Mouse (Mus musculus): ENCODE measurements around the gene Neb. TPM values are rescaled to one million over a fixed set of nuclear protein-coding genes. Genes with fewer than 3 reads are reported as not detected.

The Neb gene
- total and polyA plus RNA-seq, 3 experiments: 0.12 to 0.70 TPM; not detected in 1

DNA sequence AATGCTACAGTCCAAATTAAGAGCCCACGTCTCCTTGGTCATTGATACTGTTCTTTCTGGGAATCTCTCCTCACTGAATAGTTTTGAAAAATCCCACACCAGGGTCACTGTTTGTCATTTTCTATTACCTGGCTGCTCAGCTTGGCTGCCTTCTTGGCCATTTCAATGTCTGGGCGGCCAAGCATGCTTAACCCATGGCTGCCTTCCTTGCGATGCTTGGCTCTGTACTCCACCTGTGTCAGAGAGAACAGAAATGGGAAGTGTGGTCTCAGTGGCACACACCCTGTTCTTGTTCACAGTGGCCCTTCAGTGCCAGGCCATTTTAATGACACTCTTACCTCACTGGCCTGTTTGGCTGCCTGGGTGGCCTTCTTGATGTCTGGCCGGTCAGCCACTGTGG, 203.3 kb downstream of the Neb start:
- Histone ChIP-seq H3K4me1 (ENCODE audit: control insufficient read depth in 1 of 2, insufficient read depth in 2 of 2, low read length in 2 of 2) (no peaks in the 10 kb centered on the region), H3K27me3 (ENCODE audit: control insufficient read depth in 1 of 2, insufficient read depth in 2 of 2, low read length in 2 of 2) (no peaks in the 10 kb centered on the region), H3K27ac (ENCODE audit: control insufficient read depth, low read depth, low read length) (no peak overlapping the region), H3K9ac (ENCODE audit: control insufficient read depth, low read depth, low read length, poor library complexity, severe bottlenecking) (no peak overlapping the region), H3K4me3 (ENCODE audit: control insufficient read depth in 1 of 2, insufficient read depth in 1 of 2, low read depth in 2 of 2, low read length in 2 of 2) (no peak overlapping the region), H3K36me3 (ENCODE audit: control insufficient read depth in 1 of 2, insufficient read depth in 2 of 2, low read length in 2 of 2) (no peaks in the 10 kb centered on the region), H3K9me3 (replicated peaks; ENCODE audit: insufficient read depth, low read length) (no peaks in the 10 kb centered on the region), H3K79me2 (ENCODE audit: control insufficient read depth, insufficient read depth, low read length, poor library complexity) (no peaks in the 10 kb centered on the region)
- TF ChIP-seq HCFC1 (IDR thresholded peaks at IDR 0.05; ENCODE audit: low read depth, low read length) (no peak), SIN3A (IDR thresholded peaks at IDR 0.05; ENCODE audit: low read length) (no peak), MAZ (IDR thresholded peaks at IDR 0.05; ENCODE audit: low read depth, low read length) (no peak), SMC3 (IDR thresholded peaks at IDR 0.05; ENCODE audit: low read depth, low read length) (no peak), JUND (IDR thresholded peaks at IDR 0.05; ENCODE audit: low read depth, low read length) (no peak), USF2 (IDR thresholded peaks at IDR 0.05; ENCODE audit: borderline replicate concordance in 1 of 2, insufficient read depth in 1 of 2, low read depth in 1 of 2, low read length in 2 of 2) (no peak), NRF1 (IDR thresholded peaks at IDR 0.05; ENCODE audit: insufficient read depth, low read depth, low read length, poor library complexity, severe bottlenecking) (no peak), GABPA (IDR thresholded peaks at IDR 0.05; ENCODE audit: low read depth, low read length) (no peak), USF1 (IDR thresholded peaks at IDR 0.05; ENCODE audit: low read depth, low read length) (no peak), E2F4 (IDR thresholded peaks at IDR 0.05; ENCODE audit: borderline replicate concordance, low read depth, low read length) (no peak), RCOR1 (IDR thresholded peaks at IDR 0.05; ENCODE audit: low read depth, low read length) (no peak), MEF2A (IDR thresholded peaks at IDR 0.05; ENCODE audit: extremely low read depth, insufficient replicate concordance, low read depth, low read length, poor library complexity, severe bottlenecking) (no peak), MYB (IDR thresholded peaks at IDR 0.05; ENCODE audit: low read depth, low read length) (no peak), POLR2A (IDR thresholded peaks at IDR 0.05; ENCODE audit: control insufficient read depth in 1 of 2, insufficient read depth in 1 of 2, low read depth in 1 of 2, low read length in 2 of 2, poor library complexity in 1 of 2) (no peak), MAFK (IDR thresholded peaks at IDR 0.05; ENCODE audit: borderline replicate concordance, low read depth, low read length) (no peak), ELF1 (IDR thresholded peaks at IDR 0.05; ENCODE audit: low read depth, low read length) (no peak), ZC3H11A (IDR thresholded peaks at IDR 0.05; ENCODE audit: low read depth, low read length) (no peak), CHD1 (IDR thresholded peaks at IDR 0.05; ENCODE audit: low read depth, low read length) (no peak), CTCF (IDR thresholded peaks at IDR 0.05 in 2 of 3, conservative IDR thresholded peaks at IDR 0.05 in 1 of 3; ENCODE audit: control insufficient read depth in 1 of 3, insufficient read depth in 1 of 3, low read depth in 2 of 3, low read length in 3 of 3, poor library complexity in 1 of 3, severe bottlenecking in 1 of 3) (no peak), UBTF (IDR thresholded peaks at IDR 0.05; ENCODE audit: borderline replicate concordance, insufficient read depth, low read depth, low read length) (no peak)
- DNase-seq (ENCODE audit: low read depth, low spot score): no peak

Measured in MEL (cell line).